Mouse (Mus musculus) liver, postnatal 0 days (tissue): Measurements from ENCODE around the gene Macrod1. TPM values are rescaled to one million over a fixed set of nuclear protein-coding genes. Genes with fewer than 3 reads are reported as not detected.
A peak's percentile ranks its signal among the peaks of the same experiment; 100 is the strongest.

ENCODE experiments used
- ATAC-seq: fragments of 200-750 bp; cut with Nextera tagmentation; 2 replicates; pipeline ENCODE4 v1.8.0; 2017; ENCODE audit warnings: mild to moderate bottlenecking, moderate library complexity
- DNase-seq: peaks from one replicate; pipeline ENCODE4 v3.0.0-alpha.2; 2016
- H3K27ac ChIP-seq: fragments of 300-500 bp; sonication (generic); 2 replicates; pipeline ENCODE4 v1.5.1; 2014; ENCODE audit warnings: antibody characterized with exemption, moderate library complexity, mild to moderate bottlenecking, low read depth
- H3K27me3 ChIP-seq: fragments of 300-500 bp; sonication (generic); 2 replicates; pipeline ENCODE4 v1.6.1; 2014; ENCODE audit warnings: low read length, control low read depth, mixed read lengths; ENCODE audit not compliant: insufficient read depth
- H3K36me3 ChIP-seq: fragments of 300-500 bp; sonication (generic); replicated peaks from 2 replicates; pipeline ENCODE4 v1.6.1; 2014; ENCODE audit warnings: mild to moderate bottlenecking, control low read depth, low read length, moderate library complexity, mixed read lengths; ENCODE audit not compliant: insufficient read depth
- H3K4me1 ChIP-seq: fragments of 300-500 bp; sonication (generic); 2 replicates; pipeline ENCODE4 v1.6.1; 2014; ENCODE audit warnings: antibody characterized with exemption, mild to moderate bottlenecking, control low read depth; ENCODE audit not compliant: insufficient read depth
- H3K4me2 ChIP-seq: fragments of 300-500 bp; sonication (generic); 2 replicates; pipeline ENCODE4 v1.6.1; 2014; ENCODE audit warnings: low read depth, mild to moderate bottlenecking, low read length, moderate library complexity, mixed read lengths
- H3K4me3 ChIP-seq: fragments of 300-500 bp; sonication (generic); 2 replicates; pipeline ENCODE4 v1.5.1; 2014; ENCODE audit warnings: low read depth, low read length
- H3K9ac ChIP-seq: fragments of 300-500 bp; sonication (generic); replicated peaks from 2 replicates; pipeline ENCODE4 v1.6.1; 2014; ENCODE audit warnings: mild to moderate bottlenecking, moderate library complexity
- H3K9me3 ChIP-seq: fragments of 300-500 bp; sonication (generic); 2 replicates; pipeline ENCODE4 v1.6.1; 2016; ENCODE audit warnings: mild to moderate bottlenecking, control low read depth, low read length, mixed read lengths
- CTCF ChIP-seq: sonication (generic); IDR thresholded peaks from 2 replicates; pipeline ENCODE4 v1.5.1; 2016; ENCODE audit warnings: antibody characterized with exemption, low read depth
- EP300 ChIP-seq: IDR thresholded peaks from 2 replicates; pipeline ENCODE4 v1.6.1; 2016; ENCODE audit warnings: antibody characterized with exemption, low read depth, mild to moderate bottlenecking
- WGBS: fragments of 180-500 bp; shearing (Covaris S2); extraction: QIAGEN DNeasy Blood & Tissue Kit; methylation state at CpG from one replicate; pipeline ENCODE4 v1.1.7; 2014; ENCODE audit not compliant: insufficient replicate concordance; 5-methylcytosine and 5-hydroxymethylcytosine counted together
- polyA plus RNA-seq: library from polyadenylated mRNA; unstranded; fragments of >200 nt; fragmentation: Nextera tagmentation; extraction: Ambion mirVana; gene quantifications from 2 replicates; pipeline ENCODE4 v1.2.1, GENCODE M21; 2015

Macrod1 gene
- polyA plus RNA-seq, 1 experiment from 2014 or later = 11.7 TPM

GRCm38 (mm10) chr19:7234537-7235221, 178.1 kb downstream of the Macrod1 start:
- ATAC-seq = peak; percentile 68
- 59% methylated on average over 8 of the region's 8 CpGs for WGBS

GRCm38 (mm10) chr19:7235461-7235860, 178.9 kb downstream of the Macrod1 start:
- H3K27ac ChIP-seq = no peak overlapping the region
- no peaks in the 10 kb centered on the region for H3K9me3 ChIP-seq
- peaks cover 11% of the 10 kb centered on the region for H3K4me1 ChIP-seq
- 81% methylated on average over 9 of the region's 9 CpGs for WGBS
- no peak overlapping the region for H3K4me3 ChIP-seq
- peaks cover 42% of the 10 kb centered on the region for H3K36me3 ChIP-seq
- no peak overlapping the region for H3K4me2 ChIP-seq
- no peak for ATAC-seq
- no peak overlapping the region for H3K9ac ChIP-seq
- H3K27me3 ChIP-seq = no peaks in the 10 kb centered on the region
- no peak for DNase-seq
- no peak for TF ChIP-seq CTCF

More at GRCm38 (mm10) chr19:7234537-7235221, 178.1 kb downstream of the Macrod1 start:
- Histone ChIP-seq H3K9ac (no peak overlapping the region), H3K27ac (no peak overlapping the region), H3K4me1 (peaks cover 4% of the 10 kb centered on the region; the same call in 1 of the 2 replicates), H3K4me3 (no peak overlapping the region), H3K4me2 (no peak overlapping the region), H3K36me3 (peaks cover 47% of the 10 kb centered on the region), H3K27me3 (no peaks in the 10 kb centered on the region), H3K9me3 (no peaks in the 10 kb centered on the region)
- peak; percentile 65 for DNase-seq
- TF ChIP-seq EP300 (no peak), CTCF (peak; percentile 81)

- Histone ChIP-seq H3K4me3 (no peak overlapping the region), H3K9ac (no peak overlapping the region), H3K4me2 (no peak overlapping the region), H3K36me3 (peaks cover 41% of the 10 kb centered on the region), H3K9me3 (no peaks in the 10 kb centered on the region), H3K27me3 (no peaks in the 10 kb centered on the region), H3K27ac (no peak overlapping the region), H3K4me1 (peaks cover 11% of the 10 kb centered on the region)
- TF ChIP-seq CTCF (no peak), EP300 (no peak)
- no peak for DNase-seq
- no peak for ATAC-seq
- 89% methylated on average over 2 of the region's 2 CpGs for WGBS
These were observed 179.4 kb downstream of the Macrod1 start for GRCm38 (mm10) chr19:7236011-7236410.

- ATAC-seq = no peak
- H3K4me1 ChIP-seq = peaks cover 11% of the 10 kb centered on the region
- H3K27ac ChIP-seq = no peak overlapping the region
- H3K9ac ChIP-seq = no peak overlapping the region
- no peak for TF ChIP-seq CTCF
- no peak for TF ChIP-seq EP300
- no peak overlapping the region for H3K4me3 ChIP-seq
- peaks cover 34% of the 10 kb centered on the region for H3K36me3 ChIP-seq
- H3K4me2 ChIP-seq = no peak overlapping the region
- WGBS = 86% methylated on average over 4 of the region's 4 CpGs
- no peak for DNase-seq
- H3K9me3 ChIP-seq = no peaks in the 10 kb centered on the region
- H3K27me3 ChIP-seq = no peaks in the 10 kb centered on the region
These were observed 180.1 kb downstream of the Macrod1 start for GRCm38 (mm10) chr19:7236742-7237141.

GRCm38 (mm10) chr19:7239574-7239973, 183.0 kb downstream of the Macrod1 start:
- Histone ChIP-seq H3K27me3 (no peaks in the 10 kb centered on the region), H3K4me2 (peak overlapping the region; percentile 95), H3K4me1 (peaks cover 11% of the 10 kb centered on the region), H3K36me3 (peaks cover 18% of the 10 kb centered on the region), H3K9me3 (no peaks in the 10 kb centered on the region), H3K4me3 (peak overlapping the region; percentile 80), H3K9ac (peak overlapping the region; percentile 84), H3K27ac (no peak overlapping the region)
- WGBS = 89% methylated on average over 3 of the region's 3 CpGs
- DNase-seq (no peak), ATAC-seq (no peak)
- TF ChIP-seq EP300 (no peak), CTCF (no peak)

GRCm38 (mm10) chr19:7240291-7240690, 183.7 kb downstream of the Macrod1 start:
- H3K27ac ChIP-seq = peak overlapping the region; percentile 84
- WGBS = under 1% methylated on average over 13 of the region's 13 CpGs
- no peak for DNase-seq

More at GRCm38 (mm10) chr19:7240291-7240690, 183.7 kb downstream of the Macrod1 start:
- Histone ChIP-seq H3K9ac (peak overlapping the region; percentile 84), H3K4me3 (peak overlapping the region; percentile 80), H3K27me3 (no peaks in the 10 kb centered on the region), H3K4me2 (peak overlapping the region; percentile 95), H3K36me3 (peaks cover 18% of the 10 kb centered on the region), H3K4me1 (peaks cover 11% of the 10 kb centered on the region), H3K9me3 (no peaks in the 10 kb centered on the region)
- no peak for TF ChIP-seq EP300
- peak; percentile 2; the same call in 1 of the 2 replicates for ATAC-seq
